Mouse (Mus musculus) frontal cortex, postnatal 36 days (tissue): ENCODE results near the gene Vmn1r76.

ENCODE experiments used
- DNase-seq, 2 experiments: peaks; one replicate each; pipeline ENCODE4 v3.0.0; 2022; ENCODE audit warnings: low spot score in 2 of 2

The Vmn1r76 gene

DNA sequence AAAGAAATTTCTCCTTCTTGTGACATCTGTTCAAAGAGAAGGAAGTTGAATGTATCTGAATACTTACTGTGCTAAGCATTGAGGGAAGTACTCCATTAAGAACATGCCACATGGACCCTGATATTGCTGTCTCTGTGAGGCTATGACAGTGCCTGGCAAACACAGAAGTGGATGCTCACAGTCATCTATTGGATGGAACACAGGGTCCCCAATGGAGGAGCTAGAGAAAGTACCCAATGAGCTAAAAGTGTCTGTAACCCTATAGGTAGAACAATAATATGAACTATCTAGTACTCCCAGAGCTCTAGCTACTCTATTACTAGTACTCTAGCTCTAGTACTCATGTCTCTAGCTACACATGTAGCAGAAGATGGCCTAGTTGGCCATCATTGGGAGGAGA, at the start of gene Vmn1r76:
Vmn1r76 (minus strand) TSS at position 101 of the 400 bp plus-strand sequence.
- no peak for DNase-seq

DNA sequence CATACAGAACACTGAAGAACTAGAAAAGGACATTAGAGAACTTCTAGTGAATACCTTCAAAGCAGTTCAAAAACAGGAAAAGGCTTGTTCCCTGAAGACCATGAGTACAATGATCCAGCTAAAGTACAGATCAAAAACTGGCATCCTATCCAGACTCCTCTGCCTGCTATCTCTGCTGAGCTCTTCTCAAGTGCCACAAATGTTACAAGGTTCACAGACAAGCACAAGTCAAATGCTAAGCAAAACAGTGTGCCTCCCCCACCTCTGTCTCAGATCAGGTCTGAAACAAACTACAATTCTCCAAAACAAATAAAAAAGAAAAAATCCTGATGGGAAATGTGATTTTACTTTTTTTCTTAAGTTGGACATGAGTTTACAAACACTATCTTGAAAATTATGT, 34.6 kb upstream of the Vmn1r76 start:
- no peak for DNase-seq

DNA sequence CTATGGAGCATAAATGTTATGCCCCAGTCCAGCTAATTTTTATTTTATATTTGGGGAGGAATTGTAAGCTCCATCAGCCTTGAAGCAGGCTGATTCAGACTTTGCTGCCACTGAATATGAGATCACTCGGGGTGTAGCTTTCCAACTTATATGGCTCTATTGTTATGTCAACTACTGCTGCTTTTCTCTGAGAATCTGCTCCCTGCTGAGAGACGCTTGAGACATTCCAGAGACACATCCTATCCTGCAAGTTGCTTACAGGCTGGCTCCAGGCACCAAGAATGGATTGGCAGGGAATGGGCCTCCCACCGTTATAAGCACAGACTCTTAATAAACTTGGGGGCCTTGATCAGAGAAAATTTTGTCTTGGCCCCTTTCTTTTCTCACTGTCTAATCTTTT, 10.0 kb upstream of the Vmn1r76 start:
- DNase-seq: no peak

DNA sequence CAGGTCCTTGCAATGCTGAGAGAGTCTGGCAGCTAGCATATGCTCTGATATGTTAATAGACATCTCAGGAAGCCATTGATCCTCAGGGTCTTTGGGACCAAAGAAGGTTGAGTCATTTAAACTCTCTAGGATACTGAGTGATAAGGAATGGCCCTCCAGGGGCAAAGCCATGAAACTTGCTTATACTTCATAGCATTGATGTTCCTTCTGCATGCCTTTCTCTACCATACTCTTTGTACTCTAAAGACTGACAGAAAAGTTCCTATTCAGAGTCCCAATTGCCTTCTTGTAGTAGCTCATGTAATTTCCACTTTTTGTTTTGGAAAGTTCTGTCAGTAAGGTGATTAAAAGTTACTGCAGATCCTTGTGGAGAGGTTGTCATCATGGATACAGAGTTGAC, 63.7 kb downstream of the Vmn1r76 start, which contains the start of gene Vmn1r75:
Vmn1r75 (plus strand) TSS at position 301 of the 400 bp plus-strand sequence.
- no peak for DNase-seq
